Mouse (Mus musculus) bone marrow, adult 2 months (tissue): ENCODE results near the gene Ubtd2. TPM values are rescaled to one million over a fixed set of nuclear protein-coding genes. Genes with fewer than 3 reads are reported as not detected.

ENCODE experiments used
- H3K27ac ChIP-seq: fragments of 200-500 bp; 2 replicates; pipeline ENCODE4 v1.5.1; 2012; ENCODE audit warnings: low read depth, mild to moderate bottlenecking, control low read depth, inconsistent platforms, low read length; ENCODE audit not compliant: control insufficient read depth, poor library complexity, insufficient read depth
- H3K4me1 ChIP-seq: fragments of 200-500 bp; 2 replicates; pipeline ENCODE4 v1.6.1; 2011; ENCODE audit warnings: low read length; ENCODE audit not compliant: control insufficient read depth, insufficient read depth
- H3K4me3 ChIP-seq: fragments of 200-500 bp; replicated peaks from 2 replicates; pipeline ENCODE3; 2011; ENCODE audit warnings: mild to moderate bottlenecking, low read depth, low read length, control low read depth; ENCODE audit not compliant: control insufficient read depth
- CTCF ChIP-seq: fragments of 200-500 bp; IDR thresholded peaks from 2 replicates; pipeline ENCODE4 v1.5.1; 2011; ENCODE audit warnings: low read length, control low read depth; ENCODE audit not compliant: control insufficient read depth, insufficient read depth
- POLR2A ChIP-seq: fragments of 200-500 bp; IDR thresholded peaks from 2 replicates; pipeline ENCODE4 v1.6.1; 2011; ENCODE audit warnings: low read depth, mild to moderate bottlenecking, control low read depth, low read length, borderline replicate concordance; ENCODE audit not compliant: control insufficient read depth
- WGBS: fragments of 180-500 bp; shearing (Covaris S2); methylation state at CpG from one replicate; pipeline ENCODE4 v1.1.7; 2018; 5-methylcytosine and 5-hydroxymethylcytosine counted together
- polyA plus RNA-seq: library from polyadenylated mRNA; stranded (reverse); fragments of >200 nt; gene quantifications from 2 replicates; pipeline ENCODE4 v1.2.4, GENCODE M21; 2011; ENCODE audit warnings: low replicate concordance; ENCODE audit not compliant: missing spikeins, insufficient read depth, insufficient read length

Gene Ubtd2
- polyA plus RNA-seq, 1 experiment: 1.5 TPM

- no peak overlapping the region for H3K4me3 ChIP-seq
- peak overlapping the region; percentile 35; the same call in 1 of the 2 replicates for H3K27ac ChIP-seq
- TF ChIP-seq CTCF: no peak
- 0 out of 2 replicates have a peak, but pooled peaks have one; percentile 5 for TF ChIP-seq POLR2A
- peaks cover 36% of the 10 kb centered on the region for H3K4me1 ChIP-seq
- WGBS: 69% methylated on average over 6 of the region's 6 CpGs
Measured at GRCm38 (mm10) chr11:32540463-32540862, 85.3 kb downstream of the Ubtd2 start.

- no peak overlapping the region for H3K4me3 ChIP-seq
Measured at GRCm38 (mm10) chr11:32542181-32542580, 87.0 kb downstream of the Ubtd2 start.

GRCm38 (mm10) chr11:32542687-32543411 lies 87.7 kb downstream of the Ubtd2 start:
- 5% methylated on average over 3 of the region's 3 CpGs for WGBS
- peak overlapping the region; percentile 92 for H3K27ac ChIP-seq
- peaks cover 31% of the 10 kb centered on the region for H3K4me1 ChIP-seq
- H3K4me3 ChIP-seq: peak overlapping the region; percentile 29
- TF ChIP-seq CTCF (peak; percentile 18; the same call in 1 of the 2 replicates), POLR2A (no peak)

More at GRCm38 (mm10) chr11:32542181-32542580, 87.0 kb downstream of the Ubtd2 start:
- 24% methylated on average over 4 of the region's 4 CpGs for WGBS
- Histone ChIP-seq H3K4me1 (peaks cover 31% of the 10 kb centered on the region), H3K27ac (peak overlapping the region; percentile 87)
- no peak for TF ChIP-seq POLR2A
- TF ChIP-seq CTCF: no peak

DNA sequence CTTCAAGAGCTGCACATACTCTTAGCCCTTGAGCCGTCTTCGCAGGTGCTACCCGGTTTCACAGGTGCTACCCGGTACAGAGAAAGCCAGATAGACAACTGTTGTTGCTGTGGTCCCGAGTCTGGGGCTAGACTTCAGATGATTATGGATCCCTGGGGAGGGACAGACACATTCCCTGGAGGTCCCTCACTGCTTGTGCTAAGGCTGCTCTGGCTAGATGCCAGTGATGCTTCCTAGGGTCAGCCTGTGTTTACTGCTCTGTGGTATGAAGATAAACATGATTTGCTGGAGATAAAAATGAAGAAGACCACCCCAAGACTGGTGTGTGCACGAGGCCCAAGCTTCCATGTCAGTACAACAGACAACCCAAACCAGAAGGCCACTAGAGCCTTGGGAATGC lies 88.9 kb downstream of the Ubtd2 start:
- WGBS: 72% methylated on average over 6 of the region's 6 CpGs
- Histone ChIP-seq H3K4me1 (peaks cover 22% of the 10 kb centered on the region), H3K4me3 (no peak overlapping the region), H3K27ac (peak overlapping the region; percentile 43)
- TF ChIP-seq POLR2A (no peak), CTCF (no peak)

DNA sequence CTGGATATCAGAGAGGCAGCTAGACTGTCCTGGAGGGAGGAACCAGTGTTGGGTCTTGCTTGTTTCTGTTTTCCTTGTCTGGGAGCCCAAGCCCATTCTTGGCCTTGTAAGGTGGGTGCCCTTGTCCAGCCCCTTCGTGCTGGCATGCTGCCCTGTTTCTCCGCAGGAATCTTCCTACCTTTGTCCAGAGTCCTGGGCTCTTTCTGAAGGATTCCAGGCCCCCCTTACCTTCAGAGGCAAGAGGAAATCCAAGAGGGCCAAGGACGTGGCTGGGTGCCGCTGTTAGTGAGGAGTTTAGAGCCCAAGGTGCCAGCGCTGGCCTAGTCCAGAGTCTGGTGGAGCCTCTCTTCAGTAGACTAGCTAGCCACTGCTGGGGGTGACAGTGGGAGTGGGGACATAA lies 89.3 kb downstream of the Ubtd2 start:
- H3K4me3 ChIP-seq: no peak overlapping the region
- WGBS: 83% methylated on average over 5 of the region's 5 CpGs
- TF ChIP-seq CTCF (no peak), POLR2A (no peak)
- H3K4me1 ChIP-seq: peaks cover 21% of the 10 kb centered on the region
- H3K27ac ChIP-seq: 0 out of 2 replicates have a peak overlapping the region, but pooled peaks have one; percentile 10

DNA sequence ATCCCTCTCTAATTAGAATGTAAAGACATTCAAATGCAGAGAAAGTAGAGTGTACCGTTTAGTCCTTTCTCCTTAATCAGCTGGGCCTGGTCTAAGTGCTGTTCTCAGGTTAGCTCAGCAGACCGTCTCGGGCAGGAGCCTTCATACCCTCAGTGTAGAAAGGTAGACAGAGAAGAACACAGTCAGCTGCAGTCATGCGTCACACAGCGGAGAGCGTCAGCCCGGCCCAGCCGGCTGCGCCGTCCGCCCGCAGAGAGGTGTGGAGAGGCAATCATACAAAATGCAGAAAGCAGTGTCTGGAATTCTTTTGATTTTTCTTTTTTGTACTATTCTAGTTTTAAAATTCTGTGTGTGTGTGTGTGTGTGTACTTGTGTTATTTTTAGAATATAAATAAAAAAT lies 90.4 kb downstream of the Ubtd2 start:
- TF ChIP-seq POLR2A (no peak), CTCF (no peak)
- Histone ChIP-seq H3K27ac (no peak overlapping the region), H3K4me1 (peaks cover 21% of the 10 kb centered on the region), H3K4me3 (no peak overlapping the region)
- WGBS: 87% methylated on average over 12 of the region's 12 CpGs

DNA sequence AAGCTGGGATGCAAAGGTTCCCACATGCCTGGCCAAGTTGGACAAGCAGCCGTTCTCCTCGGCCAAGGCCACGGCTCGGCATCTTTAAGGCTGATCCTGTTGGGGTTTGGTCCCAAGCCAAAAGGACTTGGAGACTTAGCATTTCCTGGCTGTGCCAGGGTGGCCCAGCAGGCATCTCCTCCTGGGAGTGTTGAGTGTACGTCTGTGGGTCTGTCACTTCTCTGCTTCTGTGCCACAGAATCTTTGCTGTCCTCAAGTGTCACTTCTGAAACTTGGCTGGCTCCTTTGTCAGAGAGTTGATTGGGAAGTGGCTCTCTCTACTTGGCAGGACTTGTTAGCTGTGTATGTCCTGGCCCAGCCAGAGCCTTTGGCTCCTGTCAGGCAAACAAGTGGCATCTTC lies 91.3 kb downstream of the Ubtd2 start:
- WGBS: 66% methylated on average over 5 of the region's 5 CpGs
- Histone ChIP-seq H3K4me3 (no peak overlapping the region), H3K4me1 (peaks cover 19% of the 10 kb centered on the region), H3K27ac (no peak overlapping the region)
- TF ChIP-seq CTCF (no peak), POLR2A (no peak)

- 76% methylated on average over 10 of the region's 10 CpGs for WGBS
- no peak for TF ChIP-seq POLR2A
- TF ChIP-seq CTCF: no peak
- no peak overlapping the region for H3K4me3 ChIP-seq
- H3K4me1 ChIP-seq: peaks cover 20% of the 10 kb centered on the region
- H3K27ac ChIP-seq: no peak overlapping the region
Measured at GRCm38 (mm10) chr11:32547391-32547947, 92.3 kb downstream of the Ubtd2 start.
